ENCODE assay signal across 18 mouse cellular contexts in genomic region chr5:86094754-86095153, GRCm38 (mm10). TPM values are rescaled to one million over a fixed set of nuclear protein-coding genes. Genes with fewer than 3 reads are reported as not detected.
"Had no signal": no experiment of that assay in that cellular context is flagged by ENCODE, and none has a peak within 500 bp of the region (broad histone marks: within the 10 kb centered on the region; RNA-seq: fewer than 3 reads in every experiment).

No protein-coding gene starts in this region.

- H3K27me3 ChIP-seq: liver, embryonic 15.5 days; lung, embryonic 15.5 days; midbrain, embryonic 12.5 days; midbrain, embryonic 15.5 days; neural tube, embryonic 12.5 days; stomach, embryonic 15.5 days had no signal

- H3K36me3 ChIP-seq: liver, embryonic 15.5 days; lung, embryonic 15.5 days; midbrain, embryonic 12.5 days; midbrain, embryonic 15.5 days; neural tube, embryonic 12.5 days; stomach, embryonic 15.5 days had no signal

- H3K4me2 ChIP-seq: liver, embryonic 15.5 days; lung, embryonic 15.5 days; midbrain, embryonic 12.5 days; midbrain, embryonic 15.5 days; neural tube, embryonic 12.5 days; stomach, embryonic 15.5 days had no signal

- H3K4me1 ChIP-seq: lung, embryonic 15.5 days; midbrain, embryonic 12.5 days; midbrain, embryonic 15.5 days; neural tube, embryonic 12.5 days; stomach, embryonic 15.5 days had no signal

- H3K4me3 ChIP-seq: liver, embryonic 15.5 days; lung, embryonic 15.5 days; midbrain, embryonic 12.5 days; midbrain, embryonic 15.5 days; neural tube, embryonic 12.5 days; stomach, embryonic 15.5 days had no signal

- H3K9me3 ChIP-seq: liver, embryonic 15.5 days; lung, embryonic 15.5 days; midbrain, embryonic 12.5 days; midbrain, embryonic 15.5 days; neural tube, embryonic 12.5 days; stomach, embryonic 15.5 days had no signal

- H3K27ac ChIP-seq: liver, embryonic 15.5 days; lung, embryonic 15.5 days; macrophage; midbrain, embryonic 12.5 days; midbrain, embryonic 15.5 days; neural tube, embryonic 12.5 days; stomach, embryonic 15.5 days; stomach, postnatal 0 days had no signal

- H3K9ac ChIP-seq: liver, embryonic 15.5 days; liver, postnatal 0 days; lung, embryonic 15.5 days; midbrain, embryonic 12.5 days; midbrain, embryonic 15.5 days; neural tube, embryonic 12.5 days; stomach, embryonic 15.5 days had no signal

- ATAC-seq: liver, postnatal 0 days; lung, postnatal 0 days; midbrain, embryonic 15.5 days had no signal

- DNase-seq: liver, postnatal 0 days; lung, adult 2 months; lung, postnatal 14 days; lung, postnatal 36 days; right cerebral cortex, postnatal 14 days; thymus, adult 2 months; thymus, postnatal 25 days; thymus, postnatal 4 days had no signal

RNA-seq across cellular contexts. Expression of gene Stap1, which starts 23.2 kb away (rescaled TPM):
- total RNA-seq: midbrain, postnatal 0 days had no signal
